Mouse (Mus musculus) liver, embryonic 16.5 days (tissue): ENCODE data around the gene Uqcrfs1. TPM values are rescaled to one million over a fixed set of nuclear protein-coding genes. Genes with fewer than 3 reads are reported as not detected.

Experiments used
- ATAC-seq: fragments of 200-750 bp; cut with Nextera tagmentation; 2 replicates; pipeline ENCODE4 v1.8.0; 2017; ENCODE audit warnings: low read depth, mild to moderate bottlenecking, moderate number of reproducible peaks, moderate library complexity
- H3K27ac ChIP-seq: fragments of 300-500 bp; sonication (generic); 2 replicates; pipeline ENCODE4 v1.5.1; 2014; ENCODE audit warnings: mild to moderate bottlenecking, low read length
- H3K27me3 ChIP-seq: fragments of 300-500 bp; sonication (generic); 2 replicates; pipeline ENCODE4 v1.6.1; 2014; ENCODE audit warnings: low read depth, low read length, mixed read lengths; ENCODE audit not compliant: control insufficient read depth, insufficient read depth
- H3K36me3 ChIP-seq: fragments of 300-500 bp; sonication (generic); 2 replicates; pipeline ENCODE4 v1.6.1; 2014; ENCODE audit warnings: mild to moderate bottlenecking; ENCODE audit not compliant: control insufficient read depth, insufficient read depth
- H3K4me1 ChIP-seq: fragments of 300-500 bp; sonication (generic); 2 replicates; pipeline ENCODE4 v1.6.1; 2014; ENCODE audit warnings: low read depth, low read length, mixed read lengths; ENCODE audit not compliant: control insufficient read depth
- H3K4me2 ChIP-seq: fragments of 300-500 bp; sonication (generic); 2 replicates; pipeline ENCODE4 v1.6.1; 2014; ENCODE audit warnings: low read depth, low read length, mixed read lengths
- H3K4me3 ChIP-seq: fragments of 300-500 bp; sonication (generic); 2 replicates; pipeline ENCODE4 v1.5.1; 2014; ENCODE audit warnings: low read depth, mild to moderate bottlenecking, low read length
- H3K9ac ChIP-seq: fragments of 300-500 bp; sonication (generic); 2 replicates; pipeline ENCODE4 v1.6.1; 2014; ENCODE audit warnings: low read depth, low read length
- H3K9me3 ChIP-seq: fragments of 300-500 bp; sonication (generic); replicated peaks from 2 replicates; pipeline ENCODE4 v1.6.1; 2016; ENCODE audit warnings: low read length; ENCODE audit not compliant: control insufficient read depth
- WGBS: fragments of 180-500 bp; shearing (Covaris S2); extraction: QIAGEN DNeasy Blood & Tissue Kit; methylation state at CpG from one replicate; pipeline ENCODE4 v1.1.7; 2014; ENCODE audit not compliant: insufficient replicate concordance; 5-methylcytosine and 5-hydroxymethylcytosine counted together
- polyA plus RNA-seq: library from polyadenylated mRNA; unstranded; fragments of >200 nt; fragmentation: Nextera tagmentation; extraction: Ambion mirVana; gene quantifications from 2 replicates; pipeline ENCODE4 v1.2.1, GENCODE M21; 2015

The Uqcrfs1 gene
- polyA plus RNA-seq, 1 experiment from 2014 or later, result 171 TPM

GRCm38 (mm10) chr13:30560603-30561002, 15.4 kb upstream of the Uqcrfs1 start:
- no peak overlapping the region for H3K4me2 ChIP-seq
- ATAC-seq, result no peak
- 50% methylated on average over 1 of the region's 1 CpGs for WGBS

GRCm38 (mm10) chr13:30560052-30560451, 14.9 kb upstream of the Uqcrfs1 start:
- Histone ChIP-seq H3K27me3 (no peaks in the 10 kb centered on the region), H3K27ac (no peak overlapping the region), H3K4me1 (no peaks in the 10 kb centered on the region), H3K4me3 (no peak overlapping the region), H3K4me2 (no peak overlapping the region), H3K9me3 (no peaks in the 10 kb centered on the region), H3K36me3 (no peaks in the 10 kb centered on the region), H3K9ac (no peak overlapping the region)
- ATAC-seq, result no peak
- 68% methylated on average over 5 of the region's 5 CpGs for WGBS

More at GRCm38 (mm10) chr13:30560603-30561002, 15.4 kb upstream of the Uqcrfs1 start:
- no peak overlapping the region for H3K27ac ChIP-seq
- no peaks in the 10 kb centered on the region for H3K4me1 ChIP-seq
- H3K36me3 ChIP-seq, result no peaks in the 10 kb centered on the region
- no peaks in the 10 kb centered on the region for H3K9me3 ChIP-seq
- no peak overlapping the region for H3K4me3 ChIP-seq
- no peaks in the 10 kb centered on the region for H3K27me3 ChIP-seq
- H3K9ac ChIP-seq, result no peak overlapping the region

GRCm38 (mm10) chr13:30557751-30558150, 12.6 kb upstream of the Uqcrfs1 start:
- no peak overlapping the region for H3K9ac ChIP-seq
- no peak overlapping the region for H3K4me2 ChIP-seq
- no peak overlapping the region for H3K4me3 ChIP-seq
- H3K4me1 ChIP-seq, result no peaks in the 10 kb centered on the region
- H3K9me3 ChIP-seq, result no peaks in the 10 kb centered on the region
- H3K27ac ChIP-seq, result no peak overlapping the region
- ATAC-seq, result no peak
- 56% methylated on average over 2 of the region's 2 CpGs for WGBS
- H3K27me3 ChIP-seq, result no peaks in the 10 kb centered on the region
- H3K36me3 ChIP-seq, result no peaks in the 10 kb centered on the region

DNA sequence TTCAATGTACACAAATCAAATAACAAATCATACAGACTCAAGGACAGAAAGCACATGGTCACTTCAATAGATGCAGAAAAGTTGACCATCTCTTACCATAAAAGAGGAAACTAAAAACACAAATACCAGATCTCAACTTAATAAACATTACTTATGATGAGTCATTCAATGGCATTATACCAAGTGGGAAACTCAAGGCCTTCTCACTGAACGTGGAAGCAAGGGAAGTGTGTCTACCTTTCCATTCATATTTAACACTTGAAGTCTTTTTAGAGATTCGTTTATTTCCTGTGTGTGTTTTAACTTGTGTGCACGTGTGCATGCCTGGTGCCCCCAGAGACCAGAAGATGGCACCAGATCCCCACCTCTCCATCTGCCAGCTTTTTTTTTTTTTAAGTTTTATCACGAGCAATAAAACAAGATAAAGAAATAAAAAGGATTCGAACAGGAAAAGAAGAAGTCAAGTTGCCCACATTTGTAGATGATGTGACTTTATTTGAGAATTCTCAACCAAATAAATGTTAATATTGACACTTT, 8.0 kb upstream of the Uqcrfs1 start:
- WGBS, result 9% methylated on average over 5 of the region's 5 CpGs

GRCm38 (mm10) chr13:30549339-30549738, 4.2 kb upstream of the Uqcrfs1 start:
- Histone ChIP-seq H3K36me3 (no peaks in the 10 kb centered on the region), H3K27me3 (no peaks in the 10 kb centered on the region; the same call in 1 of the 2 replicates), H3K9ac (no peak overlapping the region), H3K4me3 (no peak overlapping the region), H3K4me1 (peaks cover 4% of the 10 kb centered on the region), H3K27ac (no peak overlapping the region), H3K9me3 (no peaks in the 10 kb centered on the region), H3K4me2 (no peak overlapping the region)
- WGBS, result 53% methylated on average over 5 of the region's 5 CpGs
- ATAC-seq, result no peak

More for the DNA sequence above, 8.0 kb upstream of the Uqcrfs1 start:
- peaks cover 2% of the 10 kb centered on the region for H3K4me1 ChIP-seq
- H3K4me3 ChIP-seq, result no peak overlapping the region
- ATAC-seq, result no peak
- H3K9me3 ChIP-seq, result no peaks in the 10 kb centered on the region
- H3K9ac ChIP-seq, result no peak overlapping the region
- H3K27ac ChIP-seq, result no peak overlapping the region
- no peak overlapping the region for H3K4me2 ChIP-seq
- H3K27me3 ChIP-seq, result no peaks in the 10 kb centered on the region
- H3K36me3 ChIP-seq, result no peaks in the 10 kb centered on the region

GRCm38 (mm10) chr13:30548835-30549234, 3.7 kb upstream of the Uqcrfs1 start:
- H3K36me3 ChIP-seq, result no peaks in the 10 kb centered on the region
- no peaks in the 10 kb centered on the region; the same call in 1 of the 2 replicates for H3K27me3 ChIP-seq
- no peak overlapping the region for H3K4me3 ChIP-seq
- WGBS, result 0% methylated on average over 2 of the region's 2 CpGs
- ATAC-seq, result peak; percentile 27
- peaks cover 5% of the 10 kb centered on the region for H3K4me1 ChIP-seq
- H3K4me2 ChIP-seq, result no peak overlapping the region; the same call in 1 of the 2 replicates
- no peaks in the 10 kb centered on the region for H3K9me3 ChIP-seq
- no peak overlapping the region for H3K27ac ChIP-seq
- no peak overlapping the region for H3K9ac ChIP-seq

DNA sequence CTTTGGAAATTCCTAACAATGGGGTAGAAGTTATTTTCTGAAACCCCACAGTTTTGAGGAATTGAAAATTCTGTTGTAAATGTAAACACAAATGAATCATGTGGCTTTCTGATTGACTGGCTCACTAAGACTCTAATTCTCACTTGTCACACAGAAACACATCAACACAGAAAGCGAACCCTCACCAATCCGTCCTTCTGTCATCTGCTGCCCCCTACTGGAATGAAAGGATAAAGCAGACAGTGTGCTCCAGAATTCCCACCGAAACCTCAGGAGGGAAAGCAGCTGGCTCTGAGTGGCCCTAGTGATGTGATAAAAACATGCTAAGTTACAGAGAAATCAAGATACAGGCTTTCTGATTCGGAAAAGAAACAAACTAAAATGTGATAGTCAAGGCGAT, 14.4 kb downstream of the Uqcrfs1 start:
- Histone ChIP-seq H3K4me1 (no peaks in the 10 kb centered on the region), H3K36me3 (no peaks in the 10 kb centered on the region), H3K9ac (no peak overlapping the region), H3K27me3 (no peaks in the 10 kb centered on the region), H3K4me3 (no peak overlapping the region), H3K27ac (no peak overlapping the region), H3K4me2 (no peak overlapping the region), H3K9me3 (no peaks in the 10 kb centered on the region)
- ATAC-seq, result no peak
- WGBS, result 19% methylated on average over 5 of the region's 5 CpGs

DNA sequence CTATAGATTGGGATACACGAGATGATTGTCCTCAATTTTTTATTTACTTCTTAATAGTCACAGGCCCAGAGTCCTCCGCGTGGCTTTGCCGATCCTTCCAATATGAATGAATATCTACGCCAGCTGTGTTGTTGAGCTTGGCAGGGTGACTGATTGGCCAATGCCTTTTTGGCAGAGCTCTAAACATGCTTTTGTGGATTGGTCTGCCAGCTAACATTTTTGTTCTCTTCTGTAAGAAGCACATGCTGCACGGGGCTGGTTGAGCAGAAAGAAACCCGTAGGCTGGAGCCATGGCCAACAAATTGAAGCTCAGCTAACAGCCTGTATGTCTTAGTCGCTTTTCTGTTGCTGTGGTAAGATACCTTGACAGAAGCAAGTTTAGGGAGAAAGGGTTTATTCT, 20.2 kb downstream of the Uqcrfs1 start:
- Histone ChIP-seq H3K27me3 (no peaks in the 10 kb centered on the region), H3K27ac (no peak overlapping the region), H3K9me3 (no peaks in the 10 kb centered on the region), H3K4me3 (no peak overlapping the region), H3K4me1 (no peaks in the 10 kb centered on the region), H3K36me3 (no peaks in the 10 kb centered on the region), H3K9ac (no peak overlapping the region), H3K4me2 (no peak overlapping the region)
- no peak for ATAC-seq
- WGBS, result 75% methylated on average over 8 of the region's 8 CpGs

- no peaks in the 10 kb centered on the region for H3K27me3 ChIP-seq
- no peaks in the 10 kb centered on the region for H3K36me3 ChIP-seq
- 65% methylated on average over 9 of the region's 9 CpGs for WGBS
- H3K4me1 ChIP-seq, result no peaks in the 10 kb centered on the region
- no peaks in the 10 kb centered on the region for H3K9me3 ChIP-seq
- ATAC-seq, result no peak
- no peak overlapping the region for H3K4me2 ChIP-seq
- H3K27ac ChIP-seq, result no peak overlapping the region
- no peak overlapping the region for H3K4me3 ChIP-seq
- H3K9ac ChIP-seq, result no peak overlapping the region
Observed at GRCm38 (mm10) chr13:30523971-30524370, 21.2 kb downstream of the Uqcrfs1 start.
